Mouse (Mus musculus): Measurements from ENCODE around the gene Olfr1181.
"Not testable (repeated sequence)": the region's sequence is repeated elsewhere in the genome, so short reads cannot be mapped to it uniquely, and the experiment has no call there.

Gene Olfr1181

GRCm38 (mm10) chr2:88426071-88426470 is at the start of gene Olfr1181:
Gene Olfr1181, minus strand, starts transcription at chr2:88426171.
- DNase-seq (ENCODE audit: low spot score): no peak

- DNase-seq (ENCODE audit: low spot score): not testable (repeated sequence)
These were observed 28.6 kb upstream of the Olfr1181 start, which contains the start of gene Olfr1183 for GRCm38 (mm10) chr2:88454567-88454966. Gene Olfr1183, plus strand, starts transcription at chr2:88454867.

DNA sequence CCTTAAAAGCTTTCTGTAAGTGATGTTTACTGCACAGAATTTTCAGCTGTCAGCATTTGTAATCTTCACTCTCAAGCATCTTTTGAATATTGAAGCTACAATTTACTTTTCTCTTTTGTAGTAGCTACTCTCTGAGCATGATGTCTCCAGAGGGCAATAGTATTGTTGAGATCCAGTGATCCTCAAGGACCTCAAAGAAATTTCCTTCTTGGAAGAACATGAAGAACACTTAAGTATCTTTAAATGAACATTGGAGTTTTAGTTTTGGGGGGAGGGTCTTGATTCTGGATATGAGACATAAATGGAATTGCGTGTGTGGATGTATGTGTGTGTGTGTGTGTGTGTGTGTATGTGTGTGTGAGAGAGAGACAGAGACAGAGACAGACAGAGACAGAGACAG is 23.1 kb upstream of the Olfr1181 start, which contains the start of gene Gm13757:
Gene Gm13757, minus strand, starts transcription at position 101 of the 400 bp plus-strand sequence.
- DNase-seq (ENCODE audit: low spot score): no peak

DNA sequence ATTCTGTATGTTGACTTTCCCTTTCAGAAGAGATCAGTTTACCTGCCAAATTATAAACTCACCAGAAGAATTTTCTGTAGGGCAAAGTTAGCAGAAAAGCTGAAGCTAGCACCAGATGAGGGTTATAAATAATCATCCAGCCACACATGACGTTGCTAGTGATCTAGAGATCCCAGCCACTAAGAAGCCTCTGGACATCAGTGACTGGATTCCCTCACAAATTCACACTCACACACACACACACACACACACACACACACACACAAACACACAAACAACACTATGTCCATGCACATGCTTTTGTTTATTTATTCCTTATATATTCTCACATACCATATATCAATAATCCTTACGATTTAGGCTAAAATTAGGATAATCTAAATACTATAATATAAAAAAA is 6.9 kb downstream of the Olfr1181 start, which contains the start of gene Olfr1180:
Gene Olfr1180, minus strand, starts transcription at position 101 of the 400 bp plus-strand sequence.
- no peak for DNase-seq (ENCODE audit: low spot score)

- DNase-seq (ENCODE audit: low spot score): no peak
These were observed 19.6 kb downstream of the Olfr1181 start, which contains the start of gene Olfr1179 for GRCm38 (mm10) chr2:88406353-88406752. Gene Olfr1179, minus strand, starts transcription at chr2:88406453.

DNA sequence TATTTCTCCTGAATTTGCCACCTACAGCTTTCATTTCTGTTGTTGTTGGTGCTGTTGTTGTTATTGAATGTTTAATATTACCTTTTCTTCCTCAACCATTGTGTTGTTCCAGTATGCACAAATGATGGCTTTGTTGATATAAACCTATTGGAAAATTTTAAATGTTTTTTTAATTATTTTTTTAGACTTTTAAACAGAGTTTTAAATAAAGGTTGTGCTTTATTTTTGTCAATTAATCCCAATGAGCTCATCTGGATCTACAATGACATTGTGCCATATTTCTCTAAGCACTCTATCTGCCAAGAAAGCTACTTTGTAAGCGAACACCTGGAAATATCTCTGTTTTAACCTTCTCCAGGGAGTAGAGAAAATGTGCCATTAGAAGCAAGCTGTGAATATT is 39.2 kb downstream of the Olfr1181 start, which contains the start of gene Olfr1178:
Gene Olfr1178, plus strand, starts transcription at position 301 of the 400 bp plus-strand sequence.
- no peak for DNase-seq (ENCODE audit: low spot score)
